ENCODE assay signal across 10 mouse cellular contexts in the genomic region with DNA sequence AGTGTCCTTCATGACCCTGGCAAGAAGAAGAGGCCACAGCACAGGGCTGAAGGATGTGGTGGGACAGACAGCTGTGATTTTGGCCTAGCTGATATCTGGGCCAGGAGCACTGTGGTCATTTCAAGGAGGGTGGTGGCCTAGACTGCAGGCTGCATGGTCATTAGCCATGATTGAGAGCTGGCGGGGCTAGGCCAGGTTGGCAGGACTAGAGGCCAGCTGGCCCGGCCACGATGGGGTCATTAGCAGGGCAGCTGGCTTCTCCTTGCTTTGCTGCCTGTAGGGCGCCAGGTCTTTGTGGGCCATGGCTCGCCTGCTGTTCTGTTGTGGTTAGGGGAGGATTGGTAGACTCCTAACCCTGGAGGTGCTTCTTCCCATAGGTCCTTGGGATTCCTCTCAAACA. TPM values are rescaled to one million over a fixed set of nuclear protein-coding genes. Genes with fewer than 3 reads are reported as not detected.
DNase-seq lines count a peak whose midpoint lies in the region; ATAC-seq and TF ChIP-seq lines count a peak whose summit lies in the region.
"Had no signal": no experiment of that assay in that cellular context is flagged by ENCODE, and none has a peak within 500 bp of the region (broad histone marks: within the 10 kb centered on the region; RNA-seq: fewer than 3 reads in every experiment).

No protein-coding gene starts in this region.

- H3K9me3 ChIP-seq in heart, postnatal 0 days (replicated peaks; ENCODE audit: control insufficient read depth, low read length), result no peaks in the 10 kb centered on the region
- no peaks in the 10 kb centered on the region for H3K9me3 ChIP-seq in neural tube, embryonic 15.5 days (replicated peaks)
- H3K9me3 ChIP-seq: lung, embryonic 15.5 days had no signal

- no peaks in the 10 kb centered on the region for H3K27me3 ChIP-seq in heart, postnatal 0 days (ENCODE audit: control insufficient read depth, insufficient read depth, low read length)
- H3K27me3 ChIP-seq in neural tube, embryonic 15.5 days (replicated peaks), result no peaks in the 10 kb centered on the region
- H3K27me3 ChIP-seq: lung, embryonic 15.5 days had no signal

- DNase-seq in kidney, postnatal 10 days, result peak; percentile 35
- no peak for DNase-seq in kidney, postnatal 4 days
- DNase-seq in cerebellum, postnatal 14 days, result peak; percentile 76 to 77
- DNase-seq in heart, postnatal 0 days (ENCODE audit: low spot score), result no peak
- DNase-seq in urinary bladder, postnatal 36 days (ENCODE audit: low spot score in 2 of 2), result no peak
- no peak for DNase-seq in thymus, postnatal 4 days
- DNase-seq in layer of hippocampus, adult 2 months (ENCODE audit: low spot score in 2 of 2), result no peak
- DNase-seq: kidney, adult 2 months had no signal

- 0 out of 2 replicates have a peak overlapping the region, but pooled peaks have one; percentile 15 for H3K27ac ChIP-seq in heart, postnatal 0 days (ENCODE audit: low read depth)
- no peak overlapping the region for H3K27ac ChIP-seq in neural tube, embryonic 15.5 days (replicated peaks)
- no peak overlapping the region for H3K27ac ChIP-seq in layer of hippocampus, adult 2 months
- H3K27ac ChIP-seq: lung, embryonic 15.5 days had no signal

- TF ChIP-seq EP300 in heart, postnatal 0 days (IDR thresholded peaks at IDR 0.05; ENCODE audit: low read depth), result no peak

- H3K36me3 ChIP-seq in heart, postnatal 0 days (replicated peaks; ENCODE audit: control insufficient read depth, insufficient read depth, low read length), result peaks cover 25% of the 10 kb centered on the region
- peaks cover 22% of the 10 kb centered on the region for H3K36me3 ChIP-seq in neural tube, embryonic 15.5 days

- H3K9ac ChIP-seq in heart, postnatal 0 days (replicated peaks; ENCODE audit: low read depth, low read length), result no peak overlapping the region
- H3K9ac ChIP-seq in neural tube, embryonic 15.5 days (replicated peaks), result peak overlapping the region; percentile 23
- H3K9ac ChIP-seq: lung, embryonic 15.5 days had no signal

- peaks cover 73% of the 10 kb centered on the region for H3K4me1 ChIP-seq in heart, postnatal 0 days (ENCODE audit: control insufficient read depth, insufficient read depth)
- H3K4me1 ChIP-seq in neural tube, embryonic 15.5 days, result peaks cover 59% of the 10 kb centered on the region

- no peak overlapping the region for H3K4me3 ChIP-seq in heart, postnatal 0 days (ENCODE audit: low read depth, low read length)
- no peak overlapping the region for H3K4me3 ChIP-seq in neural tube, embryonic 15.5 days (replicated peaks)
- H3K4me3 ChIP-seq in layer of hippocampus, adult 2 months, result no peak overlapping the region
- H3K4me3 ChIP-seq: lung, embryonic 15.5 days had no signal

- no peak for ATAC-seq in heart, postnatal 0 days (ENCODE audit: insufficient read depth, low read depth)
- ATAC-seq in neural tube, embryonic 15.5 days (ENCODE audit: low FRiP score), result no peak

- WGBS in heart, postnatal 0 days, result 61% methylated on average over 5 of the region's 5 CpGs
- WGBS in neural tube, embryonic 15.5 days, result 45% methylated on average over 5 of the region's 5 CpGs

- H3K4me2 ChIP-seq in heart, postnatal 0 days (ENCODE audit: low read depth, low read length), result no peak overlapping the region
- peak overlapping the region; percentile 91 for H3K4me2 ChIP-seq in neural tube, embryonic 15.5 days
- H3K4me2 ChIP-seq: lung, embryonic 15.5 days had no signal

- no peak for TF ChIP-seq CTCF in heart, postnatal 0 days (IDR thresholded peaks at IDR 0.05; ENCODE audit: low read depth)
- no peak for TF ChIP-seq CTCF in layer of hippocampus, adult 2 months (conservative IDR thresholded peaks at IDR 0.05)

RNA-seq across cellular contexts. Expression of a gene that starts 4.8 kb away (rescaled TPM):
- total RNA-seq in heart, postnatal 0 days (2014; rRNA removed; ENCODE audit: low replicate concordance), result 35.9 and 47.8 TPM in 2 replicates
- 24.4 and 28.9 TPM in 2 replicates for polyA plus RNA-seq in heart, postnatal 0 days (2015; fragmentation: Nextera tagmentation; extraction: Ambion mirVana)
- polyA plus RNA-seq in neural tube, embryonic 15.5 days (2015; fragmentation: Nextera tagmentation; extraction: Ambion mirVana), result 41.2 and 45.7 TPM in 2 replicates
- 10 to 100 TPM; 20.8 to 24.3 TPM for total RNA-seq in layer of hippocampus, adult 2 months (2021)

RNA-seq across cellular contexts. Expression of a gene that starts 33.0 kb away (rescaled TPM):
- 811 and 864 TPM in 2 replicates for total RNA-seq in heart, postnatal 0 days (2014; rRNA removed; ENCODE audit: low replicate concordance)
- polyA plus RNA-seq in heart, postnatal 0 days (2015; fragmentation: Nextera tagmentation; extraction: Ambion mirVana), result 522 and 571 TPM in 2 replicates
- 332 and 435 TPM in 2 replicates for polyA plus RNA-seq in neural tube, embryonic 15.5 days (2015; fragmentation: Nextera tagmentation; extraction: Ambion mirVana)
- total RNA-seq in layer of hippocampus, adult 2 months (2021), result 10 to 100 TPM; 20.7 to 21.1 TPM

Comparison
In these comparisons a context has a peak if more than half of its experiments do, and no peak if none do; other contexts are left out.
1. DNase-seq: peak in kidney, postnatal 10 days (single experiment) and cerebellum, postnatal 14 days (2 of 2); none in kidney, postnatal 4 days (0 of 2), heart, postnatal 0 days (single experiment), urinary bladder, postnatal 36 days (0 of 2), thymus, postnatal 4 days (single experiment) and layer of hippocampus, adult 2 months (0 of 2).
2. RNA of a gene that starts 33.0 kb away (total RNA-seq): 811 to 864 TPM in heart, postnatal 0 days; 20.7 to 21.1 TPM in layer of hippocampus, adult 2 months; every median in the first group is over 10 times any median in the second.